Mouse (Mus musculus) lung, postnatal 0 days (tissue): Measurements from ENCODE around the gene Hmcn1.
A peak's percentile ranks its signal among the peaks of the same experiment; 100 is the strongest.

Experiments
- CTCF ChIP-seq: IDR thresholded peaks from 2 replicates; pipeline ENCODE4 v1.5.1; 2016; ENCODE audit warnings: antibody characterized with exemption, mild to moderate bottlenecking
- EP300 ChIP-seq: IDR thresholded peaks from 2 replicates; pipeline ENCODE4 v1.6.1; 2016; ENCODE audit warnings: antibody characterized with exemption, mild to moderate bottlenecking, control low read depth

DNA sequence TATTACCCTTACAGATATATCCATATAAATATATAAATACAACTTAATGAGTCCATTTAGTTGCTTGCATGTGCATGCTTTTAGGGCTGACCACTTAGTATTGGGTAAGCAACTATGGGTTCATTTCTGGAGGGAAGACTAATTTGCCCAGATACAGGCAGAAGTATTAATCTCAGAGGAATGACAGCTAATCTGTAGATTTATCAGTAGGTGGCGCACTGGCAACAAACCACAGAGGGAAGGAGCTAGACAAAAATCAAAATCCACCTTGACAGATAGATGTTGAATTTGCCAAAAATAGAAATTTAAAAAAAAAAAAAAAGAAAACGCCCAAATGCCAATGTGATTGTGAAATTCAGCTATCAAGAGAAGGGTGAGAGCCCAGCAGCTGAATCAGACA, 213.3 kb downstream of the Hmcn1 start:
- TF ChIP-seq CTCF, result peak; percentile 71
- TF ChIP-seq EP300, result no peak
